Mouse (Mus musculus) regulatory T cell (primary cell): ENCODE results near the gene Pigg.

Experiments used
- in situ Hi-C: fragments of 300-600 bp; cut with MboI, MseI; formaldehyde crosslinking; loops from one replicate; pipeline ENCODE4 v1.15.1; 2025; ENCODE audit warnings: high pct_unique_total_duplicates

Gene Pigg

DNA sequence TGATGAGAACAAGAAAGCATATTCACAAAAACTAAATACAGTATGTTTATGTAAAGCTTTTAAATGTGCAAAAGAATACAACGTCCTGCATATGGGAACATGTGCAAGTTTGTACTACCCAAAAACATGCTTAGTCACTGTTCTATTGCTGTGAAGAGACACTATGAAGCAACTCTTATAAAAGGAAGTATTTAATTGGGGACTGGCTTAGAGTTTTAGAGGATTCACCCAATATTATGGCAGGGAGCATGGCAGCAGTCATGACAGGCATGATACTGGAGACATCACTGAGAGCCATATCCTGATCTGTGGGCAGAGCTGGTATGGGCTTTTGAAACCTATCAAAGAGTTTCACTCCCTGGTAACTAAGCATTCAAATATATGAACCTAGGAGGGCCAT lies 45.5 kb downstream of the Pigg start:
- in situ Hi-C loops, result no loop called here

DNA sequence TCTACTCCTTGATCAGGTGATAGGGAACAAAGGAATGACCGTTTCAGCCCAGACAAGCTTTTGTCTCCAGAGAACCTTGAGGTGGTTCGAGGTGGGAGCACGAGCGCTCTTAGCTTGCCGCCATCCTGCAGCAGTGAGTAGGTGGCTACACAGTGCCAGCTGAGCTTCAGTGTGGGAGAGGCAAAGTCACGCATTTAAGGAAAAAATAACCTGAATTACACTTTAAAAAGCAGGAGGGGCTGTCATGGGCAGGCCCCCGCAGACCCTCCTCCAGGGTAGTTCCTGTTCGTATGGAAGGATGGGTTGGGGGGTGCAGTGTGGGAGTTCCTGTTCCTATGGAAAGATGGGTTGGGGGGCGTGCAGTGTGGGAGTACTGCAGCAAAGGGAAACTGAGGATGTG lies 47.1 kb downstream of the Pigg start:
- in situ Hi-C loops, result no loop called here

DNA sequence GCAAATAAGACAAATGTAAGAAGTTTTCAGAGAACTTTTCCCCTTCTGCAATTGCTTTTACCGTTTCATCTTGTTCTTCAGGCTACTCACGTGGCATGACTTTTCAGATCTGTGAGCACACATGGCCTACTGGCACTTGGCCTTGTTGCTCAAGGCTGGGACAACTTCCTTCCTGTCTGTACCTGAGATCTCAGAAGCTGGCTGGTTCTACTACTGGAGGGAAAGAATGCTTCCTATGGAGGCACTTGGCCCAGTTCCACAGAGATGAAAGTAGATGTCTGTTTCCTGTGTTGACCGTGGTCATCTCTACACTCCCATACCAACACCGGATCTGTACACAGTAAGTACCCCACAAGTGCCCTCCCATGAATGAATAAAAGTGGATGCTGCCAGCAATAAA lies 47.8 kb downstream of the Pigg start:
- in situ Hi-C loops, result no loop called here

DNA sequence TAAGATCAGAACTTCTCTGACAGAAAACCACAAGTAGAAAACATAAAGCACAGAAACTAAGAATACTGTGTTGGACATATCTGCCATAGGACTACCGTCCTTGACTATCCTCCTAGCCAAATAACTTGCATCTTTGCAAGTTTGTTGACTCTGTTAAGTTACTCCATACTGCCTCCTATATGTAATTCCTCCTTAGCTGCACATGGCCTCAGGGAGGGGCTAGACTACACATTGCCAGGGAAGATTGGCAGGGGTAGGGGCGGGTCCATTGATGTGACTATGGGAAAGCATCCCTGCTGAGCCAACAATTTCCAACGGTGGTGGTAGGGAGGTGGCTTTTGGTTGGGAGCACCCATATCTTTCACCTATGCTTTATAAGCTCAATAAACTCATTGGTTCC lies 49.9 kb downstream of the Pigg start:
- in situ Hi-C loops, result no loop called here

- in situ Hi-C loops, result no loop called here
Measured at GRCm38 (mm10) chr5:108366328-108366983, 54.0 kb downstream of the Pigg start.

- in situ Hi-C loops, result no loop called here
Measured at GRCm38 (mm10) chr5:108366984-108367841, 54.8 kb downstream of the Pigg start.

- in situ Hi-C loops, result no loop called here
Measured at GRCm38 (mm10) chr5:108367871-108368332, 55.5 kb downstream of the Pigg start, which contains the start of gene Gm42517. TSS of gene Gm42517 (minus strand) at chr5:108367922.

GRCm38 (mm10) chr5:108368446-108368845 lies 56.0 kb downstream of the Pigg start:
- in situ Hi-C loops, result no loop called here

- in situ Hi-C loops, result no loop called here
Measured at GRCm38 (mm10) chr5:108368851-108369621, 56.6 kb downstream of the Pigg start.

DNA sequence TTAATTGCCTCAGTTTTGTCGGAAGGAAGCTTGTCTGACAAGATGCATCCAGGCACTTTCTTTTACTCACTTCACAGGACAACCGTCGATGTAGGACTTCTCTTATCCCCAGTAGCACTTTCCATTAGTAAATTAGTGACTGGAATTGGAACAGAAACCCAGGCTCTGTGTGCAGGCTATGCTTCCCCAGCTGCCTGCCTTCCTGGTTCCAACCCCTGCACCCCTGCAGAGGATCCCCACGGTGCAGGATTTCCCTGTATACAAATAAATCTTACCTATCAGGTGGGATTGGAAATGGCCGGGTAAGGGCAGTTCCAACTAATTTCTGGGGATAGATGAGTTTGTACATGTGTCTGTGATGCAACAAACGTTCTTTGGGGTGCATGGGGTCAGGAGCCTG lies 57.6 kb downstream of the Pigg start:
- in situ Hi-C loops, result no loop called here

DNA sequence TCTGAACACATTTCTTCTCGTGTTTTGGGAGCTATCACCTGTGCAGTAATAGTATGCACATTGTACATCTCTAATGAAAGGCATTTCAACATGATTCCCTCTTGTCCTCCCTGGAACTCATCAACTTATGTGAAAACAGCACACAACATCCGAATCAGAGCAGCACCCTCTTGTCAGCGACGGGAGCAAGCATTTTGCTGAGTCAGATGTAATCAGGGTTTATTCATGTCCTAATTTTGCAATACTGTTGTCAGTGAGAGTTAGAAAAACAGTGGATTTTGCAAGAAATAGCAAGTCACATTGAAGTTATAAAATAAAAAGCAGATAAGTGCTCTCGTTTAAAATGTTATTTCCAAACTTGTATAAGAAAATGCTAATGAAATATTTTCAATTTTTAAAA lies 61.7 kb downstream of the Pigg start:
- in situ Hi-C loops, result no loop called here

DNA sequence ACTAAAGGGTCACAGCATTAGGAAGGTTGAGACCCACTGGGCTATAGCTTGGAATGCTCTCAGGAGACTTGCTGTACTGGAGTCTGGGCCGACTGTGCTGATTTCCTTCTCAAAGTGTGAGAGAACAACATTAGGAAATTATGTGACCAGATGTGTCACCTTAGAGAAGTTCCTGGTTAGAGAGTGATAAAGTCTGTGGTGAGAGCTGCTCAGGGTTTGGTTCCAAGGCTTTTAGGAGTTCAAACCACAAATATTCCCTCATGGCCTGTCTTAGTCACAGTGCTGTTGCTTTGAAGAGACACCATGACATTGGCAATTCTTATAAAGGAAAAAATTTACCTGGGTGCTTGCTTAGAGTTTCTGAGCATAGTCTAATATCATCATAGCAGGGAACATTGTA lies 63.6 kb downstream of the Pigg start:
- in situ Hi-C loops, result no loop called here

- in situ Hi-C loops, result no loop called here
Measured at GRCm38 (mm10) chr5:108378346-108378745, 65.9 kb downstream of the Pigg start.

GRCm38 (mm10) chr5:108385632-108386031 lies 73.2 kb downstream of the Pigg start:
- in situ Hi-C loops, result no loop called here

DNA sequence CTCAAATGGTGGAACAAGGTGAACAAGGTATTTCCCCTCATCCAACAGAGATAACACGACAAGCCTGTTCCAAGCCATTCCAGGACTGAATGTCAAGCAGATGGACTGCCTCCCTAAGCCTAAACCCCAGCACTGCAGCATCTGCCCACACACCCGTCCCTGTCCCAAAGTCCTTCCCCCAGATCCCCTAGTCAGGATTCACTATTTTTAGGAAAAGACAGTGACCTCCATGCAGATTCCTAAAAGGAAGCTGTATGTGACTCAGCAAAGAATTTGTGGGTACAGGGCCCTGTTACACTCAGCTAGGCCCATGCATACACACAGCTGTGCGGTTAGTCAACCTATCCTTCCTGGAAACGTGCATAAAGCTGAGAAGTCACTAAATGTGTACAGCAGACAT lies 74.0 kb downstream of the Pigg start:
- in situ Hi-C loops, result no loop called here

DNA sequence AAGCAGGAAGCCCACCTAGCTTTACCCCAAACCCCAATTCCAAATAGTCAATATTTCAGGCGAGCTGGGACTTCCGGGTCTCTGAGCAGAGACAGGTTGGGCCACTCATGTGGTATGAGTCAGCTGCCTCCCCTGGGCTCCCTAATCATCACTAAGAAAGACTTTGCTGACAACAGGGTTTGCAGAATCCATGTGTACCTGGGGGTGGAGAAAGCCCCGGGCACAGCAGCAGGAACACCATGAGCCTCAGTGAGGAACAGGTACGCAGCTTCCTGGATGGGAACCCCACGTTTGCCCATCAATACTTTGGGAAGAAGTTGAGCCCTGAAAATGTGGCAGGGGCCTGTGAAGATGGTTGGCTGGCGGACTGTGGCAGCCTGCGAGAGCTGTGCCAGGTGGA lies 75.8 kb downstream of the Pigg start, which contains the start of gene Pde6b:
Pde6b (plus strand) TSS at position 191 of the 400 bp plus-strand sequence.
- in situ Hi-C loops, result no loop called here

DNA sequence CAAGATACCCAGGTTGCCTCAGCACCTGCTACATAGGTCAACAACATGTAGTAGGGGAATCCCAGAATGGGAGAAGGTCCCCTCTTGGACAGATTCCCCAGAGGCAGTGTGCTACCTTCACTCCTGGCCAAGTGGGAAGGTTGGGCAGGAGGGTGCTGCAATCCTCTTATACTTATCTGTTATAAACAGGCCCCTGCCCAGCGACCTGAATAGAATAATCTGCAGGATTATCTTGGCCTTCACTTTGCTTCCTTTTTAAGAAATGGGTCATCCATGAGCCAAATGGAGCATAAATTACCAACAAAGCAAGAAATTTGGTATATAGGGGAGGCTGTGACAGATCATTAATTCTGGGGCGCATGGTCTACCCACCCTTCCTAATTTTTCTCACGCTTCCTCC lies 77.3 kb downstream of the Pigg start:
- in situ Hi-C loops, result no loop called here
